Mouse (Mus musculus): ENCODE results near the gene Usp22.
A peak's percentile ranks its signal among the peaks of the same experiment; 100 is the strongest.
"Not testable (repeated sequence)": the region's sequence is repeated elsewhere in the genome, so short reads cannot be mapped to it uniquely, and the experiment has no call there.

Usp22 gene

GRCm38 (mm10) chr11:61190776-61191175, 15.9 kb upstream of the Usp22 start:
- no peak for DNase-seq (ENCODE audit: extremely low read depth, low read depth)

GRCm38 (mm10) chr11:61183820-61184219, 9.0 kb upstream of the Usp22 start:
- no peak for DNase-seq (ENCODE audit: extremely low read depth, low read depth)

- no peak for DNase-seq (ENCODE audit: extremely low read depth, low read depth)
Observed at GRCm38 (mm10) chr11:61181624-61182023, 6.8 kb upstream of the Usp22 start.

- DNase-seq (ENCODE audit: extremely low read depth, low read depth), result no peak
Observed at GRCm38 (mm10) chr11:61180361-61180760, 5.5 kb upstream of the Usp22 start.

DNA sequence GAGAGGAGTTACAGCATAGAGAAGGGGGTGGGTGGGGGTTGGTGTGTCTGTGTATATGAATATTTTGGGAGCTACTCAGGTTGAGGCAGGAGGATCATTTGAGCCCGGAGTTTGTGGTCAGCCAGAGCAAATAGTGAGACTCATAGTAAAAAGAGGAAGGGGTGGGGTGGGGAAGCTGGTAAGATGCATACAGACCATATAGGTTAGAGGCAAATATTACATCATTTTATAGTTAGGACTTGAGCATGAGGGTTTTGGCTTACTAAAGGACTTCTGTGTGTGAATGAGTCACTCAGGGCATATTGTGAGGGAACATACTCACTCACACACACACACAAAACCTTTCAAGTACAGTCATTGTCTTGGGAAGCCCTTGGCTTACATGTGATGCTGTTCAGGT, 1.5 kb upstream of the Usp22 start:
- peak; percentile 69 for DNase-seq (ENCODE audit: extremely low read depth, low read depth)

DNA sequence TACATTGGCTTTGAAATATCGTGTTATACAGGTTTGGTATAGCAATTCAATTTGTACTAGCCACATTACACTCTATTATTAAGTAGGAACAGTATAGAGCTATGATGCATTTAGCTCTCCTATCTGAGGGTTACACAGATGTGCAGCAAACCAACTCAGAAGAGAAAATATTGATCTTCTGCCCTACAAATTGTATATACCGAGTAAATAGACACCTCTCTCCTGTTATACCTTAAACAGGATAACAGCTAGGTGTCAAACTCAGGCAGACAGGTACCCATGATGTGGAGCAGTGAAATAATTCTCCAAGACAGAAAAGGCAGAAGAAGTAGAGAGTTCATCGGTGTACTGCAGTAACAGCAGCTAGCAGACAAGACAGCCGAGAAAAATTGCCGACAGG, 923 bp upstream of the Usp22 start:
- no peak for DNase-seq (ENCODE audit: extremely low read depth, low read depth)

DNA sequence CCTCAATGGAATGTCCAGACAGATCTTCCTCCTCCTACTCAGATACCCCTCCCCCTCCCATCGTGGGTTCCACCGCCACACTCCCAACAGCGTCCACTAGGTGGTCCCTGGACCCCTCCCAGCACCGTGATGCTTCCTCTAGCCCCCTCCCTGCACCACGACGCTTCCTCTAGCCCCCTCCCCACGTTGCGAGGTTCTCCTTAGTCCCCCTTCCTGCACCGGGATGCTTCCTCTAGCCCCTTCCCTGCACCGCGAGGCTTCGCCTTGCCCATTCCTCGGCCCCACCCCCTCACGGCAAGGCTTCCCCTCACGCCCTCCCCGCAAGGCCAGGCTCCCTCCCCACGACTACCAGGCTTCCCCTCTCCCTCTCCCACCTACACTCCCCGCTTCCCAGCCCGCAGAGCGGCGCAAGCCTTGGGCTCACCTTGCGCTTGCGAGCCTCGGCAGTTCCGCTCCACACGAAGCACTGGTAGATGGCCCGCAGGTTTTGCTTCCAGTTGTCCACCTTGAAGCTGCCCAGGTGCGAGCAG, 499 bp downstream of the Usp22 start:
- no peak for DNase-seq (ENCODE audit: extremely low read depth, low read depth)

- not testable (repeated sequence) for DNase-seq (ENCODE audit: extremely low read depth, low read depth)
Observed at GRCm38 (mm10) chr11:61173477-61173876, 1.4 kb downstream of the Usp22 start.

- no peak for DNase-seq (ENCODE audit: extremely low read depth, low read depth)
Observed at GRCm38 (mm10) chr11:61170184-61170583, 4.7 kb downstream of the Usp22 start.

GRCm38 (mm10) chr11:61164881-61165280, 10.0 kb downstream of the Usp22 start:
- no peak for DNase-seq (ENCODE audit: extremely low read depth, low read depth)

- no peak for DNase-seq (ENCODE audit: extremely low read depth, low read depth)
Observed at GRCm38 (mm10) chr11:61164366-61164765, 10.5 kb downstream of the Usp22 start.

GRCm38 (mm10) chr11:61163341-61163740, 11.5 kb downstream of the Usp22 start:
- DNase-seq (ENCODE audit: extremely low read depth, low read depth), result no peak

DNA sequence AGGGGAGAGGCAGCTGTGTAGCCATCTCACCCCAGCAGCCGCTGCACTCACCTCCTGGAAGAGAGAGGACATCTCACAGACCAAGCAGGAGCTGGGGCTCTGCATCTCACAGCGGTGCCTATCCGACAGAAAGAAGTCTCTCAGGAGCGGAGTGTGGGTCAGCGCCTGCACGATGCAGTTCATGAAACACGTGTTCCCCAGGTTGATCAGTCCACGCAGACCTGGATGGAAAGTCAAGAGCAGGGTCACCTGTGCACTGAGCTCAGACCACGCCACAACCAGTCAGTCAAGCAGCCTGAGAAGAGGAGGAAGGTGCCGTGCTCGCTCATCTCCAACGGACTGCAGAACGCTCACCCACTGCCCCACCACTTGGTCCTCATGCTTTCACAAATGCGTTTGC, 12.1 kb downstream of the Usp22 start:
- DNase-seq (ENCODE audit: extremely low read depth, low read depth), result no peak

- no peak for DNase-seq (ENCODE audit: extremely low read depth, low read depth)
Observed at GRCm38 (mm10) chr11:61161121-61161520, 13.7 kb downstream of the Usp22 start.

- no peak for DNase-seq (ENCODE audit: extremely low read depth, low read depth)
Observed at GRCm38 (mm10) chr11:61159796-61160732, 14.8 kb downstream of the Usp22 start.

DNA sequence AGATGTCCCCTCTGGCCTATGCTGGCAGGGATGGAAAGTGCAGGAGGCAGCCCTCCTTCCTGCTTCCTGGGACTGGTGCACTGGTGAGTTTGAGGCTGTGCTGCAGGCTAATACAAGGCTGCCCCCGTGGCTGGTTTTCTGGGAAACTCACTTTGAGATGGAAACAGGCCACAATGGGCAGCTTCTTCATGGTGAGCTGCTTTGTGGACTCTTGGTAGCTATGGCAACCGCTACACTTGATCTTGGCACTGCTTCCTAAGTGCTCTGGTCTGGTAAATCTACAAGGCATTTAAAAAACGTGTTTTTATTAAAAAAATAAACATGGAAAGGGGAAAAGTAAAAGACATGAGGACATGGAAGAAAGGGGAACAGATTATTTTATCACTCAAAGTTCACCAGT, 16.7 kb downstream of the Usp22 start:
- no peak for DNase-seq (ENCODE audit: extremely low read depth, low read depth)

DNA sequence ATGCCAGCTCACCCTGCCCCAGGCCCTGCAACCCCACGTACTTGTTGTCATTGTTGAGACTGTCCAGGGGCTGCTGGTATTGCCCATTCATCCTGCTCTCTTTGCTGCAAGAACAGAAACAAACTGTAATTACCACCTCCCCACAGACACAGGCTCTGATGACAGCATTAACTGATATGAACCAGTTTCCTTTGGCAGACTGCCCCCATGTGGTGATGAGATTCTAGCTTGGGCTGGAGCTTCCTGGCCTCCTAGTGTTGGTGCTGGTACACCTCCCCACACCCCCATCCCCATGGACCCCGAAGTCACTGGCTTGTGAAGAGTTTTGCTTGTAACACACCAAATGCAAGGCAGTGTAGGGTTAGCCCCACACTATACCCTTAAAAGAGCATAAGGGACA, 19.1 kb downstream of the Usp22 start:
- DNase-seq (ENCODE audit: extremely low read depth, low read depth), result peak; percentile 27

DNA sequence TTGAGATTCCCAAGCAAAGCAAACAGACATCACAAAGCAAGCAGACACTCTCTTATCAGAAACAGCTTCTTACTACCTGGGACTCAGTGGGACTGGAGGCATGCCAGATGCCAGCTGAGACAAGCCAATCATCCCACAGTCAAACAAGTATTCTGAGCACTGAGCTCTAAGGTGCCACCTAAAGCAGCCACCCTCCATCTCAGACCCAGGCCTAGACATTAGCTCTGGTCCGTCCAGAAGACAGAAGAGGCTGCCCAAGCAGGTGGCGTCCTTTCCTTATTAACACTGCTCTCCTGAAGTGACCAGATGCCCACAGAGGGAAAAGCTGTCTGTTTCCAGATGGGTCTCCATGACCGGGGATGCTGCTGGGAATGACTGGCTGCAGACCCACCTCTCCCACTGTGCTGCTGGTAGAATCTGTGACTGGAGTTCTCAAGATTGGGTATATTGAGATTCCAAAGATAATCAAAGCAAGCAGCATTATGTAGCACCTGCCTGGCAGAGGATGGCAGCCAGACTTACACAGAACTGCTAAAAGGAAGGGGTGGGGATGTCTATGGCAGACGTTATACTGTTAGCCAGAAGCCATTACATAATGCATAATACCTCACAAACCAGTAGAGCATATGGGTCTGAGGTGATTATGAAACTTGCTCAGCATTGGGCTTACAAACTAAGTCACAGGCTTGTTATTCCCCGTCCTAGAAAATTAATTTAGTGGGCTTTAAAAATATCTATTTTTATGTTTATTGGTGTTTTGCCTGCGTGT, 24.4 kb downstream of the Usp22 start:
- no peak for DNase-seq (ENCODE audit: extremely low read depth, low read depth)

DNA sequence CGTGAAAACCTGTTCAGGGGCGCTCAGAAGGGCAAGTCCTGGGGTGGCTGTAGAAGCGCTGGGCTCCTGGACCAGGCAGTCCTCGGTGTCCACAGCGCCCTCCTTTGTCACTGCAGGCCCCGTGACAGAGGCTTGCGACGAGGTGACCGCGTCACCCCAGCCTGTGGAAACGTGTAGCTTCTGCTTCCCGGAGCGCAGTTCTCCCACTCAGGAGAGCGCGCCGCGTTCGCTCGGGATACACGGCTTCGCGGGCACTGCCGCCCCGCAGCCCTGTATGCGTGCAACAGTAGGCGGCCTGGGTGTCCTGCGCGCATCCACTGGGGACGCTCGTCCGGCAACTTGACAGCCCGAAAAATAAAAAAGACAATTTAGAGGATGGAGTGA, 27.6 kb downstream of the Usp22 start:
- no peak for DNase-seq (ENCODE audit: extremely low read depth, low read depth)

GRCm38 (mm10) chr11:61146645-61147299, 28.1 kb downstream of the Usp22 start:
- DNase-seq (ENCODE audit: extremely low read depth, low read depth), result peak; percentile 22

DNA sequence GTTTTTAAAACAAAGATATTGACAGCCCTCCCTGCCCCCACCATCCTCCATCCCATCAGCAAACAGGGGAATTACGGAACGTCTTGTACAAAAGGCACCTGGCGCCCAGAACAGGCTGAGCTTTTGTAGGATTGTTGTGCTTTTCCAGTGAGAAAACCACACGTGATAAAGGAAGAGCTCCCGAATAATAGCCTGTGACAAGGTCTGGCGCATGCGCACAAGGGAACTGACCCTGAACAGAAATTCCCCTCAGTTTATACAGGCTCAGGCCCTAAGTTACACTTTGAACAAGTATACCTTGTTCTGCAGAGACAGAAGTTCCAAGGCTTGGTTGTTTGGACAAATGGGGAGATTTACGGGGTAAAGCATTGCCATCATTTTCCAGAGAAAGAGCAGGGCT, 29.3 kb downstream of the Usp22 start:
- no peak for DNase-seq (ENCODE audit: extremely low read depth, low read depth)
